Mouse (Mus musculus) ZHBTc4 (cell line): ENCODE data around the gene Lbx2.

Experiments used
- DNase-seq: peaks from one replicate; pipeline ENCODE4 v3.0.0-alpha.2; 2011; ENCODE audit warnings: low read depth, low spot score

The Lbx2 gene

GRCm38 (mm10) chr6:83070311-83071219, 15.6 kb upstream of the Lbx2 start:
- DNase-seq: peak; percentile 81

GRCm38 (mm10) chr6:83071220-83071619, 14.9 kb upstream of the Lbx2 start:
- peak; percentile 27 for DNase-seq

- no peak for DNase-seq
Observed at GRCm38 (mm10) chr6:83074979-83075378, 11.2 kb upstream of the Lbx2 start.

- no peak for DNase-seq
Observed at GRCm38 (mm10) chr6:83077630-83078323, 8.4 kb upstream of the Lbx2 start, which contains the start of gene Pcgf1. Gene Pcgf1, plus strand, starts transcription at chr6:83077869.

- DNase-seq: peak; percentile 98
Observed at GRCm38 (mm10) chr6:83078324-83078858, 7.8 kb upstream of the Lbx2 start.

GRCm38 (mm10) chr6:83080210-83080609, 6.0 kb upstream of the Lbx2 start:
- DNase-seq: no peak

GRCm38 (mm10) chr6:83083497-83083896, 2.7 kb upstream of the Lbx2 start:
- no peak for DNase-seq

GRCm38 (mm10) chr6:83084477-83084876, 1.7 kb upstream of the Lbx2 start:
- DNase-seq: no peak

GRCm38 (mm10) chr6:83087205-83087925, 1.2 kb downstream of the Lbx2 start:
- DNase-seq: peak; percentile 61

- peak; percentile 14 for DNase-seq
Observed at GRCm38 (mm10) chr6:83087926-83088260, 1.7 kb downstream of the Lbx2 start.

GRCm38 (mm10) chr6:83092416-83093127, 6.4 kb downstream of the Lbx2 start:
- no peak for DNase-seq

GRCm38 (mm10) chr6:83095968-83096367, 9.8 kb downstream of the Lbx2 start:
- DNase-seq: no peak

- DNase-seq: no peak
Observed at GRCm38 (mm10) chr6:83098411-83098810, 12.2 kb downstream of the Lbx2 start.

- peak; percentile 94 for DNase-seq
Observed at GRCm38 (mm10) chr6:83101316-83101687, 15.1 kb downstream of the Lbx2 start, which contains the start of the genes Ccdc142 and Gm42688. Gene Ccdc142, plus strand, starts transcription at chr6:83101601. Gene Gm42688, plus strand, starts transcription at chr6:83101617.

- DNase-seq: peak; percentile 76
Observed at GRCm38 (mm10) chr6:83101688-83102556, 15.8 kb downstream of the Lbx2 start.

GRCm38 (mm10) chr6:83103130-83103650, 17.0 kb downstream of the Lbx2 start:
- DNase-seq: no peak

GRCm38 (mm10) chr6:83104158-83104557, 18.0 kb downstream of the Lbx2 start:
- DNase-seq: no peak

- peak; percentile 92 for DNase-seq
Observed at GRCm38 (mm10) chr6:83107566-83108400, 21.6 kb downstream of the Lbx2 start.
